Mouse (Mus musculus) lung, embryonic 15.5 days (tissue): ENCODE results near the gene Gstp2. TPM values are rescaled to one million over a fixed set of nuclear protein-coding genes. Genes with fewer than 3 reads are reported as not detected.

Source experiments
- ATAC-seq: fragments of 200-750 bp; cut with Nextera tagmentation; 2 replicates; pipeline ENCODE4 v1.8.0; 2017; ENCODE audit warnings: moderate number of reproducible peaks, borderline replicate concordance; ENCODE audit not compliant: low FRiP score, low TSS enrichment; ENCODE audit errors: extremely low read depth
- H3K27ac ChIP-seq: fragments of 300-500 bp; sonication (generic); 2 replicates; pipeline ENCODE4 v1.5.1; 2015; ENCODE audit warnings: moderate library complexity, mild to moderate bottlenecking, inconsistent platforms
- H3K27me3 ChIP-seq: fragments of 300-500 bp; sonication (generic); 2 replicates; pipeline ENCODE4 v1.6.1; 2015; ENCODE audit warnings: inconsistent platforms
- H3K36me3 ChIP-seq: fragments of 300-500 bp; sonication (generic); 2 replicates; pipeline ENCODE4 v1.6.1; 2015; ENCODE audit warnings: inconsistent platforms
- H3K4me1 ChIP-seq: fragments of 300-500 bp; sonication (generic); 2 replicates; pipeline ENCODE4 v1.6.1; 2015; ENCODE audit warnings: inconsistent platforms
- H3K4me2 ChIP-seq: fragments of 300-500 bp; sonication (generic); 2 replicates; pipeline ENCODE4 v1.6.1; 2015; ENCODE audit warnings: inconsistent platforms, mild to moderate bottlenecking, moderate library complexity
- H3K4me3 ChIP-seq: fragments of 300-500 bp; sonication (generic); 2 replicates; pipeline ENCODE4 v1.5.1; 2015; ENCODE audit warnings: mild to moderate bottlenecking, inconsistent platforms
- H3K9ac ChIP-seq: fragments of 300-500 bp; sonication (generic); 2 replicates; pipeline ENCODE4 v1.6.1; 2015; ENCODE audit warnings: inconsistent platforms
- H3K9me3 ChIP-seq: fragments of 300-500 bp; sonication (generic); 2 replicates; pipeline ENCODE4 v1.6.1; 2016; ENCODE audit warnings: inconsistent platforms
- WGBS: fragments of 180-500 bp; shearing (Covaris S2); methylation state at CpG from one replicate; pipeline ENCODE4 v1.1.7; 2015; 5-methylcytosine and 5-hydroxymethylcytosine counted together
- polyA plus RNA-seq: library from polyadenylated mRNA; unstranded; fragments of >200 nt; fragmentation: Nextera tagmentation; extraction: Ambion mirVana; gene quantifications from 2 replicates; pipeline ENCODE4 v1.2.1, GENCODE M21; 2015

Gene Gstp2
- polyA plus RNA-seq, 1 experiment from 2014 or later = 5.2 TPM

DNA sequence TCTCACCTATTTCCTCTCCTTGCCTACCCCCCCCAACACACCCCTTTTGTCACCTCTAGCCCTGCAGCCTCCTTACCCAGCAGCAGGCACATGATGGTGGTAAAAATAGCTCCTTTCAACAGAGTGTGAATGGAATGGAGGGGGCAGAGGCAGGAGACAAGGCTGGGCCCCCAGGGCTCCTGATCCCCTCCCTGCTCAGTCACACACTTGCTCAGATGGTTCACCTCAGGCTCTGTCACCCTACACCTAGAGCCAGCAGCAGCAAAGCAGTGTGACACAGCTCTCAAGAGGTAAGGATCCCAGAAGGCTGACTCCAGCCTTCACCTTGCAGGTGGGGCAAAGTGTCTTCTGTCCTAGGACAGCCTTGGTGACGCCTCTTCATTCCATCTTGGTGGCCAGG is 42.7 kb downstream of the Gstp2 start, which contains the start of gene Doc2g:
Doc2g (plus strand) TSS at position 202 of the 400 bp plus-strand sequence.
- Histone ChIP-seq H3K27ac (no peak within 1 kb of the TSS), H3K4me2 (no peak within 1 kb of the TSS), H3K9ac (no peak within 1 kb of the TSS), H3K4me1 (peaks cover 16% of the 10 kb centered on the region), H3K9me3 (no peaks in the 10 kb centered on the region), H3K27me3 (no peaks in the 10 kb centered on the region), H3K36me3 (peaks cover 24% of the 10 kb centered on the region), H3K4me3 (no peak within 1 kb of the TSS)
- WGBS = 56% methylated on average over 1 of the region's 1 CpGs
- no peak for ATAC-seq

DNA sequence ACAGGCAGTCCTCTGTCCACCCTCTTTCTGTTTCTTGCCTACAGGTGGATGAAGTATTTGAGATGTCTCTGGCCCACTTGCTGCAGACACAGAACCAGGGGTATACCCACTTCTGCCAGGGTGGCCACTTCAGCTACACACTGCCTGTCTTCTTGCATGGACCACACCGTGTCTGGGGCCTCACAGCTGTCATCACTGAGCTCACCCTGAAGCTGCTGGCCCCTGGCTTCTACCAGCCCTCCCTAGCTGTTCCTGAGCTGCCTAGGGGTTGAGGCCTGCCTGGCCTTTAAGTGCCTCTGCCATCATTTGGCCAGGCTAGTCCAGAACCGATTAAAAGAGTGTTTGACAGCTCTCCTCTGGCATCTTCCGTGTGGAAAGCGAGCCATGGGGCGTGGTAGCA is 44.1 kb downstream of the Gstp2 start:
- no peak for ATAC-seq
- Histone ChIP-seq H3K27ac (no peak overlapping the region), H3K4me2 (peak overlapping the region; percentile 95; the same call in 1 of the 2 replicates), H3K9ac (0 out of 2 replicates have a peak overlapping the region, but pooled peaks have one; percentile 92), H3K4me1 (peaks cover 16% of the 10 kb centered on the region), H3K36me3 (peaks cover 10% of the 10 kb centered on the region), H3K27me3 (no peaks in the 10 kb centered on the region), H3K9me3 (no peaks in the 10 kb centered on the region), H3K4me3 (no peak overlapping the region)
- WGBS = 75% methylated on average over 5 of the region's 5 CpGs

DNA sequence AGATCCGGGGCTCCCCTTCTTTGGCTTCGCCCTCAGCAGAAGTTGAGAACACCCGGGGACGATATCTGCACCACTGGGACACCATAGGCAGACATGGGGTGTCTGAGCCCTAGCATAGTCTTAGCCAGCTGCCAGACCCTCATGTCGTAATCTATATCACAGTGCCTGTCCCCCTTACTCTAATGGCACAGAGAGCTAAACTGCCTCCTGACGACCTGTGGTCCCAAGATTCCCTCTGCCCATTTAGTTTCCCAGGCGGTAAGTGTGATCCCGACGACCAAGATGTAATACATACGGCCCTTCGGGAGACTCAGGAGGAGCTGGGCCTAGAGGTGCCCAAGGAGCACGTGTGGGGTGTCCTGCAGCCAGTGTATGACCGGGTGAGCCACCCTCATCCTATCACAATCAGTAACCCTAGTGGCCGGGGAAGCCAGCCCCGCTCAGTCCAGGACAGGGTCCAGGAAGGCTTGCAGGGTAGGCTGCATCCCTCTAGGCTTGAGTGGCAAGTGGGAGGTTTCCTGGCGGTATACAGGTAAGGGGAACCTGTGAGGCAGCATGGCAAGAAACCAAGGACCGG is 44.8 kb downstream of the Gstp2 start:
- no peak for ATAC-seq
- Histone ChIP-seq H3K4me1 (peaks cover 18% of the 10 kb centered on the region), H3K27me3 (no peaks in the 10 kb centered on the region), H3K27ac (peak overlapping the region; percentile 100), H3K36me3 (peaks cover 3% of the 10 kb centered on the region; the same call in 1 of the 2 replicates), H3K9ac (peak overlapping the region; percentile 92), H3K9me3 (no peaks in the 10 kb centered on the region), H3K4me3 (peak overlapping the region; percentile 91), H3K4me2 (peak overlapping the region; percentile 95)
- 15% methylated on average over 17 of the region's 17 CpGs for WGBS

DNA sequence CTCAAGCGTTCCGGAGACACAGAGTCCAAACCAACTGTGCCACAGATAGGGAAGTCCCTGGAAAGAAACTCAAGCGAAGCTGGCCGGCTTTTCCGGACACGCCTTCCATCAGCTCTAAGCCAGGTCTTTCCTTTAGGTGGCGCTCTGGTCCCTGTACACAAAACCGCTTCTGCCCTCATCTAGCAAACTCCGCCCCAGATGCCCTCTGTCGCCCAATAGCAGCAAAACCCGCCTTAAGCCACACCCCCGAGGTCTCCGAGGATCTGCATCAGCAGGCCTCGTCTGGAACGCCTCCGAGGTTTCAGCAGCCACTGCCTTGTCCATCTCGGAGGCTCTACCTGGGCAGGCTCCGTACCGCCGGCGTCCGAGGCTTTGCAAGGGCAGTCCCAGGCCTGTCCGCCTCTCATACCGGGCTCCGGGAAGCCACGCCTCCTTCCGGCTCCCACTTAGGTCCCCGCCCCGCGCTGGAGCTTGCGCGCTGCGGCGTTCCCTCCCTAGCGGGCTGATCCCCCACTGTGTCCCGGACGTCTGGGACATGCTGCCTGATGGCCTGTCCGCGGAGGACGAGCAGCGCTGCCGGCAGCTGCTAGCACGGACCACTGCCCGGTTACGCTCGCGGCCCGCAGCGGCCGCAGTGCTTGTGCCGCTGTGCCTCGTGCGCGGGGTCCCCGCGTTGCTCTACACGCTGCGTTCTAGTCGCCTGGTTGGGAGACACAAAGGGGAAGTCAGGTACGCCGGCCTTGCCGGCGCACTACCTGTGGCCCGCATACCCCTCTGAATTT is 45.5 kb downstream of the Gstp2 start, which contains the start of the genes Nudt8 and Gm49405:
Nudt8 (plus strand) TSS at position 462 of the 782 bp plus-strand sequence.
Gm49405 (plus strand) TSS at position 508 of the 782 bp plus-strand sequence.
- peak within 1 kb of the TSS; percentile 91 for H3K4me3 ChIP-seq
- H3K4me1 ChIP-seq = peaks cover 23% of the 10 kb centered on the region
- H3K9ac ChIP-seq = peak within 1 kb of the TSS; percentile 92
- under 1% methylated on average over 64 of the region's 64 CpGs for WGBS
- no peaks in the 10 kb centered on the region for H3K36me3 ChIP-seq
- H3K27ac ChIP-seq = peak within 1 kb of the TSS; percentile 100
- no peaks in the 10 kb centered on the region for H3K27me3 ChIP-seq
- H3K9me3 ChIP-seq = no peaks in the 10 kb centered on the region
- peak within 1 kb of the TSS; percentile 95 for H3K4me2 ChIP-seq
- peak; percentile 93 for ATAC-seq

DNA sequence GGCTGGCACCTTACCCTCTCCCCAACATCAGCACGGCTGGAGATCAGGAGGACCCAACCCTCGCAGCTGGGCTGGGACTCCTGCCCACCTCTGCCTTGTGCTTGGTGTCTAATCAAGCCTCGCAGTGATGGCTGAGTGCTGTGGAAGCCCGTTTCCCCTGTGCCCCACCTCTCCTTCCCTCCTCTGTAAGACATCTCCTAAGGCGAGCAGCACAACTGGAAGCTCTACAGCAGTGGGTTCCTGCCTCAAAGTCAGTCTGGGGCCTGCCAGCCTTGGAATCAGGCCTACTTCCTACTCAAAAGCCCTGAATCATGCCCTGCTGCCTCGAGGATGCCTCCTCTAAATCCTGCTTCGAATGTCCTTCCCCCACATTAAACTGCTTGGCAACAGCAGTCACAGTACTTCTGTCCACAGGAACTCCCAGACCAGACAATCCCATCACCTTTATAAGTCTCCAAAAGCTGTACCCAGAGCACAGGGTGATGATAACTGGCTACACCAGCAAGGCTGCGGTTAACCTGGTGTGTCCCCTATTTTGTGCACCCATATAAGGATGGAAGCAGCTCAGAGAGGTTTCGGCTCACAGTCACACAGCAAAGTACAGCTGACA is 46.6 kb downstream of the Gstp2 start:
- H3K27ac ChIP-seq = no peak overlapping the region
- no peaks in the 10 kb centered on the region for H3K9me3 ChIP-seq
- H3K4me2 ChIP-seq = peak overlapping the region; percentile 95
- ATAC-seq = no peak
- no peaks in the 10 kb centered on the region for H3K36me3 ChIP-seq
- no peaks in the 10 kb centered on the region for H3K27me3 ChIP-seq
- 78% methylated on average over 9 of the region's 9 CpGs for WGBS
- no peak overlapping the region for H3K9ac ChIP-seq
- H3K4me3 ChIP-seq = no peak overlapping the region; the same call in 1 of the 2 replicates
- peaks cover 23% of the 10 kb centered on the region for H3K4me1 ChIP-seq

DNA sequence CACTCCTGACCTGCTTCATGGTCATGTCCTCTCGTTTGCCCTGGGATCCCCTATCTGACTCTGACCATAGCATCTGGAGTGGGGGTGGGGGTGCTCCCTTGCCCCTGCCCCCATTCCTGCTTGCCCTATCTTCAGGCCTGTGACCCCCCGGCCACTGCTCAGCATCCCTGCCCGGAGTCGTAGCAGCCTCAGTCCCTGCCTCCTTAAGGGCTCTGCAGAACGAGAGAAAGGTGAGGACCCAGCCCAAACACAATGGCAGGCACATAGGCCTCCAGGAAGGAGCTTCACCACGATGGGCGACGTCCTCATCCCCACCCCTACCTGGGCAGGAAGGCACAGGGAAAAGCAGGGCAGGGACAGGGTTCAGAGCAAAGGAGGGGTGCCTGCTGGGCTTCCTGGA is 47.5 kb downstream of the Gstp2 start:
- H3K4me3 ChIP-seq = no peak overlapping the region
- no peak for ATAC-seq
- H3K27ac ChIP-seq = no peak overlapping the region
- 56% methylated on average over 8 of the region's 8 CpGs for WGBS
- no peaks in the 10 kb centered on the region for H3K27me3 ChIP-seq
- H3K9ac ChIP-seq = no peak overlapping the region
- no peak overlapping the region for H3K4me2 ChIP-seq
- no peaks in the 10 kb centered on the region for H3K36me3 ChIP-seq
- no peaks in the 10 kb centered on the region for H3K9me3 ChIP-seq
- H3K4me1 ChIP-seq = peaks cover 23% of the 10 kb centered on the region

DNA sequence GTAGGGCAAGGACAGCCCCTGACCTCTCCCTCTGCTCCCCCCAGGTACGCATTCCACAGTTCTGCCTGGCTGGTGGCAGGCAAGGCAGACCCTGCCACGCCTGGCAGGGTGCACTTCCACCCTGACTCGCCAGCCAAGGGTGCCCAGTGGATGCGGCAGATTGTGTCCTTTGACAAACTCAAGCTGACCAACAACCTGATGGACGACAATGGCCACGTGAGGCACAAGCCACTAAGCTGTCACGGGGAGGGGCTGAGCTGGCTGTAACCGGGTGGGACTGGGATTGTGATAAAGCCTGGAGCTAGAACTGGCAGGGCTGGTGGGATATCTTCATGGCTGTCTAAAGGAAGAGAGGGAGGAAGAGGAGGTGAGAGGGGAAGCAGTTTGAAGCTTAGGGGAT is 48.6 kb downstream of the Gstp2 start:
- H3K27ac ChIP-seq = no peak overlapping the region
- H3K27me3 ChIP-seq = no peaks in the 10 kb centered on the region
- H3K9ac ChIP-seq = no peak overlapping the region
- no peak for ATAC-seq
- peaks cover 23% of the 10 kb centered on the region for H3K4me1 ChIP-seq
- WGBS = 42% methylated on average over 8 of the region's 8 CpGs
- H3K9me3 ChIP-seq = no peaks in the 10 kb centered on the region
- H3K4me2 ChIP-seq = no peak overlapping the region
- no peak overlapping the region for H3K4me3 ChIP-seq
- H3K36me3 ChIP-seq = no peaks in the 10 kb centered on the region

DNA sequence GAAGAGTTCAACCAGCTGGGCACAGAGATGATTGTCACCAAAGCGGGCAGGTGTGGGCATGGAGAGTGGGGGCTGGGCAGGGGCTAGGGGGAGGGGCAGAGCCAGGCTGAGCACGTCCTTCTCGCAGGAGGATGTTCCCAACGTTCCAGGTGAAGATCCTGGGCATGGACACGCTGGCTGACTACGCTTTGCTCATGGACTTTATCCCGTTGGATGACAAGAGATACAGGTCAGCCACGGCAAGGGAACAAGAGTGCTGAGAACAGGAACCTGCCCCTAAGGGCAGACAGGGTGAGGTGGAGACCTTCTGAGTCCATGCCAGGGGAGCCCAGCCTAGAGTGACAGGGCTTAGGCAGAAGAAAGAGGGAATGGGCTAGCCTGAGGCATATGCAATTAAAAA is 49.1 kb downstream of the Gstp2 start:
- 80% methylated on average over 8 of the region's 8 CpGs for WGBS
- H3K36me3 ChIP-seq = no peaks in the 10 kb centered on the region
- ATAC-seq = no peak

DNA sequence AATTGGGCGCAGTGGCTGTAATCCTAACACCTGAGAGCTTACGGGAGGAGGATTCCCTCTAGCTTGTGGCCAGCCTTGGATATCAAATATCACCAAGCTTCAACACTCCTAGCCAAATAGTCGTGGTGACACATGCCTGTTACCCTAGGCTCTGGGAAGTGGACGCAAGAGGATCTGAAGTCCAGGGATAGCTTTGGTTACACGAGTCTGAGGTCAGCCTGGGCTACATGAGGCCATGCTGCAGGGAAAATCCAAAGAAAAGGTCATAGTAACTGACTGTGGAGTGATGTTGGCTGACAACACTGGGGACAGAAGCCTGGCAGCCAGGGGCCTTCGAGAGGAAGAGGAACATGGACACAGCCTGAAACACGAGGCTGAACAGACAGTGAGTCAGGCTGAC is 49.7 kb downstream of the Gstp2 start:
- H3K4me1 ChIP-seq = peaks cover 19% of the 10 kb centered on the region
- H3K4me3 ChIP-seq = no peak overlapping the region
- no peak overlapping the region for H3K27ac ChIP-seq
- WGBS = 49% methylated on average over 7 of the region's 7 CpGs
- H3K9me3 ChIP-seq = no peaks in the 10 kb centered on the region
- H3K9ac ChIP-seq = no peak overlapping the region
- no peak for ATAC-seq
- no peak overlapping the region for H3K4me2 ChIP-seq
- H3K27me3 ChIP-seq = no peaks in the 10 kb centered on the region
- H3K36me3 ChIP-seq = no peaks in the 10 kb centered on the region

More for the DNA sequence above, 49.1 kb downstream of the Gstp2 start:
- Histone ChIP-seq H3K27ac (no peak overlapping the region), H3K27me3 (no peaks in the 10 kb centered on the region), H3K9ac (no peak overlapping the region), H3K4me2 (no peak overlapping the region), H3K4me1 (peaks cover 23% of the 10 kb centered on the region), H3K9me3 (no peaks in the 10 kb centered on the region), H3K4me3 (no peak overlapping the region)

DNA sequence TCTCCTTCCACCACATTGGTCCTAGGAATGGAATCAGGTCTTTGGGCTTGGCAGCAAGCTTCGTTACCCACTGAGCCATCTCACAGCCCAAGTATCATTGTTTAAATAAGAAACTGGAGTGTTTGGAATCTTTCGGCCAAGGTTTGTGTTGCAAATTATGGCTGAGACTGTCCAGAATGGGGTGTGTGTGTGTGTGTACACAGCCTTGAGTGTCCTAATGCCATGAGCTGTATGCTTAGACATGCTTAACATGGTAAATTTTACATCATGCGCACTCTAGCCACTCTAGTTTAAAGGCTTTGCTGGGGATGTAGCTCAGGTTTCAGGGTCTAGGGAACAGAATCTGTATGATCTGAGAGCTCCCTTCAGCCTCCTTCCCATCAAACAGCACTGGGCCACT is 50.3 kb downstream of the Gstp2 start:
- 46% methylated on average over 3 of the region's 3 CpGs for WGBS
- no peak for ATAC-seq
- H3K27ac ChIP-seq = no peak overlapping the region
- H3K4me2 ChIP-seq = no peak overlapping the region
- no peaks in the 10 kb centered on the region for H3K36me3 ChIP-seq
- no peak overlapping the region for H3K4me3 ChIP-seq
- H3K9me3 ChIP-seq = no peaks in the 10 kb centered on the region
- H3K9ac ChIP-seq = no peak overlapping the region
- no peaks in the 10 kb centered on the region for H3K27me3 ChIP-seq
- H3K4me1 ChIP-seq = peaks cover 15% of the 10 kb centered on the region; the same call in 1 of the 2 replicates

DNA sequence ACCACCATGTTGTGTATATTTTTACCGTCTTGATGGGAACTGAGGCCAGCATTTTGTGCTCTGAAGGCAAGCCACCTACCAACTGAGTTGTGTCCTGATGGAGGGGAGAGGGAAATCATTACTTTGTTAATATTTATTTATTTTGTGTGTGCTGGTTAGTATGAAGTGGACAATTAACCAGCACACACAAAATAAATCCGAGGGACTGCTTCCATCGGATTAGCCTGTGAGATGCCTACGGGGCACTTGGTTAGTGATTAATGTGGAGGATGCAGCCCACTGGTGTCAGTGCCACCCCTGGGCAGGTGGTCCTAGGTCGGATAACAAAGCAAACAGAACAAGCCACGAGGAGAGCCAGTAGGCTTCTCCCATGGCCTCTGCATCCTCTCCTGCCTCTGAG is 50.9 kb downstream of the Gstp2 start:
- H3K9ac ChIP-seq = no peak overlapping the region
- no peak overlapping the region for H3K27ac ChIP-seq
- H3K4me3 ChIP-seq = no peak overlapping the region
- H3K4me1 ChIP-seq = peaks cover 15% of the 10 kb centered on the region; the same call in 1 of the 2 replicates
- ATAC-seq = no peak
- no peaks in the 10 kb centered on the region for H3K27me3 ChIP-seq
- no peak overlapping the region for H3K4me2 ChIP-seq
- WGBS = 36% methylated on average over 6 of the region's 6 CpGs
- no peaks in the 10 kb centered on the region for H3K36me3 ChIP-seq
- H3K9me3 ChIP-seq = no peaks in the 10 kb centered on the region

DNA sequence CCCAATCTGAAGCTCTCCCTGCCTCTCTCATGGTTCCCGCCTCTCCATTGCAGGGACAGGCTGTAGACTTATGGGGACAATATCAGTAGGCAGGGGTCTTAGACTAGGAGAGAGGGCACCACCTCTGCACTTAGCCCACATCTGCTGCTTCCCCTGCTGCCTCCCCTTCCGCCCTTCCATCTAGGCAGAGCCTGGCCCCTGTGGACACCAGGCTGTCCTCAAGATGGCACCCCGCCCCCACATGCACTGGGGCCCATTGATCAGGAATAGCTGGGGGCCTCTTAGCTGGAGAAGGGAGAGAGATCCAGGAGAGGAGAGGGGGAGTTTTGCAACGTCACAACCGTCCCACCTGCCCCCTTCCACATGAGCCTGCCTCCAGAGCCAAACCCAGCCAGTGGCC is 53.4 kb downstream of the Gstp2 start, which contains the start of gene Tbx10:
Tbx10 (plus strand) TSS at position 337 of the 400 bp plus-strand sequence.
- H3K4me3 ChIP-seq = no peak within 1 kb of the TSS
- H3K27ac ChIP-seq = no peak within 1 kb of the TSS
- no peaks in the 10 kb centered on the region for H3K36me3 ChIP-seq
- no peak within 1 kb of the TSS for H3K4me2 ChIP-seq
- ATAC-seq = no peak
- peaks cover 7% of the 10 kb centered on the region; the same call in 1 of the 2 replicates for H3K4me1 ChIP-seq
- no peaks in the 10 kb centered on the region for H3K27me3 ChIP-seq
- no peak within 1 kb of the TSS for H3K9ac ChIP-seq
- 46% methylated on average over 5 of the region's 5 CpGs for WGBS
- H3K9me3 ChIP-seq = no peaks in the 10 kb centered on the region
